Mouse (Mus musculus): Measurements from ENCODE around the gene Gm21972.

Gene Gm21972

GRCm38 (mm10) chr1:86174602-86175001 lies 41.2 kb downstream of the Gm21972 start:
- no peak for DNase-seq

- no peak for DNase-seq
Observed at GRCm38 (mm10) chr1:86176066-86176465, 42.6 kb downstream of the Gm21972 start.

GRCm38 (mm10) chr1:86178462-86179253 lies 45.2 kb downstream of the Gm21972 start:
- peak; percentile 80 for DNase-seq

- DNase-seq = no peak
Observed at GRCm38 (mm10) chr1:86182004-86182709, 48.7 kb downstream of the Gm21972 start.

GRCm38 (mm10) chr1:86183577-86184263 lies 50.3 kb downstream of the Gm21972 start:
- no peak for DNase-seq

- DNase-seq = no peak
Observed at GRCm38 (mm10) chr1:86186762-86187161, 53.3 kb downstream of the Gm21972 start.

- no peak for DNase-seq
Observed at GRCm38 (mm10) chr1:86187856-86188255, 54.4 kb downstream of the Gm21972 start.

GRCm38 (mm10) chr1:86188271-86188670 lies 54.8 kb downstream of the Gm21972 start:
- DNase-seq = no peak

GRCm38 (mm10) chr1:86189034-86189702 lies 55.7 kb downstream of the Gm21972 start:
- DNase-seq = no peak

GRCm38 (mm10) chr1:86190843-86191242 lies 57.4 kb downstream of the Gm21972 start:
- no peak for DNase-seq

- DNase-seq = no peak
Observed at GRCm38 (mm10) chr1:86194044-86194443, 60.6 kb downstream of the Gm21972 start.

- DNase-seq = no peak
Observed at GRCm38 (mm10) chr1:86198276-86198675, 64.8 kb downstream of the Gm21972 start.

GRCm38 (mm10) chr1:86199026-86199425 lies 65.6 kb downstream of the Gm21972 start:
- no peak for DNase-seq

GRCm38 (mm10) chr1:86201312-86201711 lies 67.9 kb downstream of the Gm21972 start:
- no peak for DNase-seq

- DNase-seq = peak; percentile 33
Observed at GRCm38 (mm10) chr1:86202617-86203219, 69.3 kb downstream of the Gm21972 start.

GRCm38 (mm10) chr1:86210676-86211075 lies 77.2 kb downstream of the Gm21972 start:
- DNase-seq = no peak

- no peak for DNase-seq
Observed at GRCm38 (mm10) chr1:86211498-86211897, 78.1 kb downstream of the Gm21972 start.
